Mouse (Mus musculus): ENCODE measurements around the gene Ntn1. TPM values are rescaled to one million over a fixed set of nuclear protein-coding genes. Genes with fewer than 3 reads are reported as not detected.

Gene Ntn1
- polyA plus RNA-seq, 1 experiment from 2014 or later, result 13.6 TPM

- Histone ChIP-seq H3K4me2 (replicated peaks; ENCODE audit: low read depth, low read length) (no peak overlapping the region), H3K4me3 (ENCODE audit: low read length) (no peak overlapping the region), H3K27me3 (ENCODE audit: insufficient read depth, low read length) (peaks cover 80% of the 10 kb centered on the region), H3K4me1 (ENCODE audit: insufficient read depth, low read length) (peaks cover 22% of the 10 kb centered on the region), H3K36me3 (ENCODE audit: insufficient read depth, low read length) (no peaks in the 10 kb centered on the region), H3K27ac (ENCODE audit: low read length) (no peak overlapping the region), H3K9ac (replicated peaks; ENCODE audit: low read length) (no peak overlapping the region), H3K9me3 (ENCODE audit: low read length) (no peaks in the 10 kb centered on the region)
- WGBS, result 51% methylated on average over 5 of the region's 5 CpGs
- no peak for ATAC-seq (ENCODE audit: low FRiP score, low TSS enrichment)
Measured at GRCm38 (mm10) chr11:68395546-68395945, 5.1 kb downstream of the Ntn1 start.

DNA sequence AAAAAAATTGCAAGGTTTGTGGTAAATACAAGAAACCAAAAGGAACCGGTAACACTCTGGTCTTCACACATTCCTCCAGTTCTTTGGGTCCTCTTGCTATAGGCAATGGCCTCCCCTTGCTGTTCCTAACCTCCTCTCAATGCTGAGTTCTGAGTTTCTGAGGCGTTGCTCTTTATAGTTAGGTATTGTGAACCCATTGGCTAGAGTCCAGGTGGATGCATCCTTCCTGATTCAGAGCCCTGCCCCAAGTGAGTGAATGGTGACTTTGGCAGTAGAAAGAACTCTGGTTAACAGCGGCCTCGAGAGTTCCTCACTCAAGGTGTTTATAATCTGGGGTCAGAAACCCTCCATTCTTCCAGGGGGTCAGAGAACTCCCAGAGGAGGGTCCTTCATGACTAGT lies 5.9 kb downstream of the Ntn1 start:
- no peak overlapping the region for H3K27ac ChIP-seq (ENCODE audit: low read length)
- H3K4me3 ChIP-seq (ENCODE audit: low read length), result no peak overlapping the region
- no peaks in the 10 kb centered on the region for H3K36me3 ChIP-seq (ENCODE audit: insufficient read depth, low read length)
- no peaks in the 10 kb centered on the region for H3K9me3 ChIP-seq (ENCODE audit: low read length)
- H3K4me2 ChIP-seq (replicated peaks; ENCODE audit: low read depth, low read length), result no peak overlapping the region
- no peak for ATAC-seq (ENCODE audit: low FRiP score, low TSS enrichment)
- H3K27me3 ChIP-seq (ENCODE audit: insufficient read depth, low read length), result peaks cover 78% of the 10 kb centered on the region
- peaks cover 14% of the 10 kb centered on the region for H3K4me1 ChIP-seq (ENCODE audit: insufficient read depth, low read length)
- 56% methylated on average over 4 of the region's 4 CpGs for WGBS
- no peak overlapping the region for H3K9ac ChIP-seq (replicated peaks; ENCODE audit: low read length)

DNA sequence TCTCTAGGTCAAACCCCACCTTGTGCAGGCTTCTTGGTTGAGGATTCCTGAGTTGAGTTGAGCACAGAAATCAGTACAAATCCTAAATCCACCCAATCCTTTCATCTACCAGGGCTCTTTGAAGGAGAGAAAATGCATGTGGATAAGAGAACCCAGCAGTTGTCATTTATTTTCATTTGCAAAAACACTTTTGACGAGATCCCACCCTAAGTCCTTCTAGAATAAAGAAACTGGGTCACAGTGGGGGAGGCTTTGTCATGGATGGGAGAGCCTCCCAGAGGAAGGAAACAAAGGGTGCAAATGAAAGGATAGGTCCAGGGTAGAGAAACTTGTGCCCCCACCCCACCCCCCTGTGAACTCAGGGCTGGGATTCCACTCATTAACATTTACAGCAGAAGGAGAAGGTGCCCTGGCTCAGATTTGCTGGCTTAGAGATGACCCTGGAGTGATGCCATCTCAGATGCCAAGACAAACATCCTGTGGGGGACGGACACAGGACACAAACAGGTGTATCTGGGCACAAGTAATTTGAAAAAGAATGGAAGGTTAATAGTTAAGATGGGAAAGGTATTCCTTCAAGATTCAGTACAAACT lies 6.6 kb downstream of the Ntn1 start:
- H3K27me3 ChIP-seq (ENCODE audit: insufficient read depth, low read length), result peaks cover 78% of the 10 kb centered on the region
- no peak overlapping the region for H3K9ac ChIP-seq (replicated peaks; ENCODE audit: low read length)
- H3K27ac ChIP-seq (ENCODE audit: low read length), result no peak overlapping the region
- 65% methylated on average over 2 of the region's 2 CpGs for WGBS
- H3K4me2 ChIP-seq (replicated peaks; ENCODE audit: low read depth, low read length), result no peak overlapping the region
- no peak overlapping the region for H3K4me3 ChIP-seq (ENCODE audit: low read length)
- no peaks in the 10 kb centered on the region for H3K9me3 ChIP-seq (ENCODE audit: low read length)
- ATAC-seq (ENCODE audit: low FRiP score, low TSS enrichment), result no peak
- no peaks in the 10 kb centered on the region for H3K36me3 ChIP-seq (ENCODE audit: insufficient read depth, low read length)
- H3K4me1 ChIP-seq (ENCODE audit: insufficient read depth, low read length), result peaks cover 8% of the 10 kb centered on the region; the same call in 1 of the 2 replicates

GRCm38 (mm10) chr11:68390381-68391287 lies 10.0 kb downstream of the Ntn1 start:
- no peak for ATAC-seq (ENCODE audit: low FRiP score, low TSS enrichment)
- Histone ChIP-seq H3K36me3 (ENCODE audit: insufficient read depth, low read length) (no peaks in the 10 kb centered on the region), H3K27me3 (ENCODE audit: insufficient read depth, low read length) (peaks cover 68% of the 10 kb centered on the region), H3K4me2 (replicated peaks; ENCODE audit: low read depth, low read length) (no peak overlapping the region), H3K27ac (ENCODE audit: low read length) (no peak overlapping the region), H3K4me3 (ENCODE audit: low read length) (no peak overlapping the region), H3K9me3 (ENCODE audit: low read length) (no peaks in the 10 kb centered on the region), H3K9ac (replicated peaks; ENCODE audit: low read length) (no peak overlapping the region), H3K4me1 (ENCODE audit: insufficient read depth, low read length) (peaks cover 17% of the 10 kb centered on the region)
- 12% methylated on average over 19 of the region's 19 CpGs for WGBS

- H3K27me3 ChIP-seq (ENCODE audit: insufficient read depth, low read length), result peaks cover 69% of the 10 kb centered on the region
Measured at GRCm38 (mm10) chr11:68389621-68390020, 11.0 kb downstream of the Ntn1 start.

GRCm38 (mm10) chr11:68388655-68389015 lies 12.0 kb downstream of the Ntn1 start:
- H3K4me3 ChIP-seq (ENCODE audit: low read length), result no peak overlapping the region
- no peaks in the 10 kb centered on the region for H3K36me3 ChIP-seq (ENCODE audit: insufficient read depth, low read length)
- no peak overlapping the region for H3K4me2 ChIP-seq (replicated peaks; ENCODE audit: low read depth, low read length)
- 25% methylated on average over 1 of the region's 1 CpGs for WGBS
- H3K27ac ChIP-seq (ENCODE audit: low read length), result peak overlapping the region; percentile 66
- H3K9me3 ChIP-seq (ENCODE audit: low read length), result no peaks in the 10 kb centered on the region
- no peak overlapping the region for H3K9ac ChIP-seq (replicated peaks; ENCODE audit: low read length)
- H3K27me3 ChIP-seq (ENCODE audit: insufficient read depth, low read length), result peaks cover 75% of the 10 kb centered on the region
- no peak for ATAC-seq (ENCODE audit: low FRiP score, low TSS enrichment)
- H3K4me1 ChIP-seq (ENCODE audit: insufficient read depth, low read length), result peaks cover 24% of the 10 kb centered on the region

More at GRCm38 (mm10) chr11:68389621-68390020, 11.0 kb downstream of the Ntn1 start:
- no peak overlapping the region for H3K4me3 ChIP-seq (ENCODE audit: low read length)
- H3K4me2 ChIP-seq (replicated peaks; ENCODE audit: low read depth, low read length), result no peak overlapping the region
- no peaks in the 10 kb centered on the region for H3K9me3 ChIP-seq (ENCODE audit: low read length)
- 13% methylated on average over 8 of the region's 8 CpGs for WGBS
- no peak overlapping the region for H3K9ac ChIP-seq (replicated peaks; ENCODE audit: low read length)
- H3K27ac ChIP-seq (ENCODE audit: low read length), result no peak overlapping the region
- peaks cover 27% of the 10 kb centered on the region for H3K4me1 ChIP-seq (ENCODE audit: insufficient read depth, low read length)
- ATAC-seq (ENCODE audit: low FRiP score, low TSS enrichment), result no peak
- no peaks in the 10 kb centered on the region for H3K36me3 ChIP-seq (ENCODE audit: insufficient read depth, low read length)

- H3K9ac ChIP-seq (replicated peaks; ENCODE audit: low read length), result no peak overlapping the region
- peaks cover 24% of the 10 kb centered on the region for H3K4me1 ChIP-seq (ENCODE audit: insufficient read depth, low read length)
- no peaks in the 10 kb centered on the region for H3K36me3 ChIP-seq (ENCODE audit: insufficient read depth, low read length)
- H3K4me3 ChIP-seq (ENCODE audit: low read length), result no peak overlapping the region
- no peak overlapping the region for H3K4me2 ChIP-seq (replicated peaks; ENCODE audit: low read depth, low read length)
- ATAC-seq (ENCODE audit: low FRiP score, low TSS enrichment), result no peak
- H3K9me3 ChIP-seq (ENCODE audit: low read length), result no peaks in the 10 kb centered on the region
- peaks cover 80% of the 10 kb centered on the region for H3K27me3 ChIP-seq (ENCODE audit: insufficient read depth, low read length)
- peak overlapping the region; percentile 66 for H3K27ac ChIP-seq (ENCODE audit: low read length)
- WGBS, result 55% methylated on average over 11 of the region's 11 CpGs
Measured at GRCm38 (mm10) chr11:68387971-68388654, 12.5 kb downstream of the Ntn1 start.

- H3K9me3 ChIP-seq (ENCODE audit: low read length), result no peaks in the 10 kb centered on the region
- 46% methylated on average over 4 of the region's 4 CpGs for WGBS
- peak overlapping the region; percentile 83 for H3K4me2 ChIP-seq (replicated peaks; ENCODE audit: low read depth, low read length)
- H3K4me3 ChIP-seq (ENCODE audit: low read length), result peak overlapping the region; percentile 74
- no peak for ATAC-seq (ENCODE audit: low FRiP score, low TSS enrichment)
- peak overlapping the region; percentile 76 for H3K9ac ChIP-seq (replicated peaks; ENCODE audit: low read length)
- H3K27me3 ChIP-seq (ENCODE audit: insufficient read depth, low read length), result peaks cover 80% of the 10 kb centered on the region
- no peaks in the 10 kb centered on the region for H3K36me3 ChIP-seq (ENCODE audit: insufficient read depth, low read length)
- H3K27ac ChIP-seq (ENCODE audit: low read length), result peak overlapping the region; percentile 23
- H3K4me1 ChIP-seq (ENCODE audit: insufficient read depth, low read length), result peaks cover 24% of the 10 kb centered on the region
Measured at GRCm38 (mm10) chr11:68387441-68387760, 13.2 kb downstream of the Ntn1 start.

DNA sequence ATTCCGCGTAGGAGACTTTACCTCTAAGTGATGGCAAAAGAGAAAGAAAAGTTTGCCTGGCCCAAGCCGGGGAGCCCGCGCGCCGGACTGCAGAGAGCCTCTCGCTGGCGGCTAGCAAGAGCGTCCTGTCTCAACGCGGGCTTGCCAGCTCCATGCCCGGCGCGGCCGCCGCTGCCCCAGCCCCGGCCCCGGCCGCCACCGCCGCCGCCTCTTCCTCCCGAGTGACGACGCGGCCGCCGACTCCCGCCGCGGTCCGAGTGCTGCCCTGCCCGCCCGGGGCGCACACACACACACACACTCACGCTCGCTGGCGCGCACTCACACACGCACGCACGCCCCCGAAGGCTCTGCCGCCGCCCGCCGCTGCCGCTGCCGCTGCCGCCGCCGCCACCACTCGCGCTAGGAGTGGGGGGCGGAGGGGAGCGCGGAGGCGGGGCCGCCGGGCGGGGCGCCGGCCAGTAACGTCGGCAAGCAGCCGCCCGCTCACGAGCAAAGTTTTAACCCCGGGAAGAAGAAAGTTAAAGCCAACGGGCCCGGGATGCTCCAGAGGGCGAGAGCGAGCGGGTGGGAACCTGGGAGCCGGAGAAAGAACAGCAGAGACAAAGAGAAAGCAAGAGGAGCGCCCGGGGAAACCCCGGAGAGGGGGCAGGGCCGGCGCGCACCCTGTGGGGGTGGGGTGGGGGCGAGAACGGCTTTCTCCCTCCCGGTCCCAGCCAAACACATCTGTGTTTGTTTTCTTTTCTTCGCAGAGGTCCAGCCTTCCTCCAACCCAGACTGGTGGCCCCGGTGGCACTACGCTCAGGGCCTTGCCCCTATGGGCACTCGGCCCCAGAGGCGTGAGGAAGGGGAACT lies 13.8 kb downstream of the Ntn1 start:
- H3K9ac ChIP-seq (replicated peaks; ENCODE audit: low read length), result peak overlapping the region; percentile 76
- 2% methylated on average over 79 of the region's 90 CpGs for WGBS
- peak; percentile 64 for ATAC-seq (ENCODE audit: low FRiP score, low TSS enrichment)
- H3K4me3 ChIP-seq (ENCODE audit: low read length), result peak overlapping the region; percentile 74
- no peaks in the 10 kb centered on the region for H3K36me3 ChIP-seq (ENCODE audit: insufficient read depth, low read length)
- peaks cover 24% of the 10 kb centered on the region for H3K4me1 ChIP-seq (ENCODE audit: insufficient read depth, low read length)
- no peaks in the 10 kb centered on the region for H3K9me3 ChIP-seq (ENCODE audit: low read length)
- peak overlapping the region; percentile 83 for H3K4me2 ChIP-seq (replicated peaks; ENCODE audit: low read depth, low read length)
- H3K27me3 ChIP-seq (ENCODE audit: insufficient read depth, low read length), result peaks cover 78% of the 10 kb centered on the region
- peak overlapping the region; percentile 23 for H3K27ac ChIP-seq (ENCODE audit: low read length)

Measured in kidney, embryonic 16.5 days (tissue).